Mouse (Mus musculus) adrenal gland, adult 2 months (tissue): ENCODE measurements at regions not wholly inside any gene's neighbourhood (a gene's known extent, or its start where the extent isn't known, plus 50 kb on each side); places are given as distances from the start of the nearest gene placed in this dataset.

Source experiments
- DNase-seq: peaks from one replicate; pipeline ENCODE4 v3.0.0; 2021

GRCm38 (mm10) chr7:136176373-136176772, 460.2 kb upstream of the Mki67 start:
- no peak for DNase-seq

- no peak for DNase-seq
These were observed 464.8 kb upstream of the Mki67 start for GRCm38 (mm10) chr7:136180996-136181395.

GRCm38 (mm10) chr7:136182101-136182500, 465.9 kb upstream of the Mki67 start:
- peak; percentile 6 for DNase-seq

- DNase-seq: no peak
These were observed 480.4 kb upstream of the Mki67 start for GRCm38 (mm10) chr7:136196424-136197160.

- DNase-seq: no peak
These were observed 492.7 kb upstream of the Mki67 start for GRCm38 (mm10) chr7:136208879-136209278.

GRCm38 (mm10) chr7:136209299-136210171, 493.4 kb upstream of the Mki67 start:
- no peak for DNase-seq

GRCm38 (mm10) chr7:136212492-136212891, 496.3 kb upstream of the Mki67 start:
- no peak for DNase-seq

- DNase-seq: no peak
These were observed 497.1 kb upstream of the Mki67 start for GRCm38 (mm10) chr7:136213057-136213961.

- no peak for DNase-seq
These were observed 497.8 kb upstream of the Mki67 start for GRCm38 (mm10) chr7:136213962-136214308.

- no peak for DNase-seq
These were observed 498.3 kb upstream of the Mki67 start for GRCm38 (mm10) chr7:136214415-136214814.

GRCm38 (mm10) chr7:136216734-136217133, 500.6 kb upstream of the Mki67 start:
- peak; percentile 71 for DNase-seq

- DNase-seq: no peak
These were observed 503.5 kb upstream of the Mki67 start for GRCm38 (mm10) chr7:136219564-136220244.

- no peak for DNase-seq
These were observed 504.3 kb upstream of the Mki67 start for GRCm38 (mm10) chr7:136220245-136221167.

- DNase-seq: no peak
These were observed 505.5 kb upstream of the Mki67 start for GRCm38 (mm10) chr7:136221620-136222019.

- peak; percentile 86 for DNase-seq
These were observed 509.9 kb upstream of the Mki67 start for GRCm38 (mm10) chr7:136226031-136226430.

- DNase-seq: no peak
These were observed 512.2 kb upstream of the Mki67 start for GRCm38 (mm10) chr7:136228331-136228730.

- no peak for DNase-seq
These were observed 513.4 kb upstream of the Mki67 start for GRCm38 (mm10) chr7:136229592-136229991.

GRCm38 (mm10) chr7:136232177-136232576, 516.0 kb upstream of the Mki67 start:
- no peak for DNase-seq

- DNase-seq: no peak
These were observed 519.4 kb upstream of the Mki67 start for GRCm38 (mm10) chr7:136235563-136235962.

GRCm38 (mm10) chr7:136236391-136236790, 520.2 kb upstream of the Mki67 start:
- DNase-seq: no peak

GRCm38 (mm10) chr7:136265691-136266090, 549.5 kb upstream of the Mki67 start:
- no peak for DNase-seq
